In genomic region chr2:46525223-46525622, GRCm38 (mm10) we compare ENCODE assay signal across 15 mouse cellular contexts.
DNase-seq lines count a peak whose midpoint lies in the region; ATAC-seq and TF ChIP-seq lines count a peak whose summit lies in the region.
"Had no signal": no experiment of that assay in that cellular context is flagged by ENCODE, and none has a peak within 500 bp of the region (broad histone marks: within the 10 kb centered on the region; RNA-seq: fewer than 3 reads in every experiment).

No protein-coding gene starts in this region.

- H3K27me3 ChIP-seq in heart, embryonic 12.5 days (replicated peaks) = no peaks in the 10 kb centered on the region
- H3K27me3 ChIP-seq in kidney, postnatal 0 days (ENCODE audit: insufficient read depth, low read length) = no peaks in the 10 kb centered on the region
- H3K27me3 ChIP-seq in splenic B cell, adult 2 months (ENCODE audit: control insufficient read depth, insufficient read depth, low read length, poor library complexity, severe bottlenecking) = no peaks in the 10 kb centered on the region
- H3K27me3 ChIP-seq in liver, embryonic 11.5 days (replicated peaks; ENCODE audit: control insufficient read depth, insufficient read depth, low read length) = no peaks in the 10 kb centered on the region
- H3K27me3 ChIP-seq: embryonic facial prominence, embryonic 12.5 days; intestine, embryonic 15.5 days; limb, embryonic 15.5 days had no signal

- peaks cover 8% of the 10 kb centered on the region for H3K4me1 ChIP-seq in heart, embryonic 12.5 days (replicated peaks)
- H3K4me1 ChIP-seq in kidney, postnatal 0 days (replicated peaks; ENCODE audit: insufficient read depth, low read length) = peaks cover 8% of the 10 kb centered on the region; the same call in 1 of the 2 replicates
- H3K4me1 ChIP-seq in liver, embryonic 11.5 days (replicated peaks; ENCODE audit: control insufficient read depth, insufficient read depth, low read length) = no peaks in the 10 kb centered on the region
- H3K4me1 ChIP-seq: embryonic facial prominence, embryonic 12.5 days; intestine, embryonic 15.5 days; limb, embryonic 15.5 days had no signal

- no peak for DNase-seq in heart, adult 18-20 months
- DNase-seq in kidney, postnatal 0 days (ENCODE audit: low spot score) = peak; percentile 39
- no peak for DNase-seq in kidney, adult 8-10 months
- peak; percentile 60 for DNase-seq in splenic B cell, adult 2 months (ENCODE audit: low read depth, low spot score)
- no peak for DNase-seq in ovary, adult 18-20 months (ENCODE audit: low spot score)
- no peak for DNase-seq in liver, embryonic 11.5 days (ENCODE audit: low spot score)
- DNase-seq: adrenal gland, postnatal 10 days; cerebellum, adult 9-11 months; thymus, postnatal 36 days had no signal

- H3K4me2 ChIP-seq in heart, embryonic 12.5 days = no peak overlapping the region
- no peak overlapping the region for H3K4me2 ChIP-seq in kidney, postnatal 0 days (ENCODE audit: low read length)
- no peak overlapping the region for H3K4me2 ChIP-seq in liver, embryonic 11.5 days
- H3K4me2 ChIP-seq: embryonic facial prominence, embryonic 12.5 days; intestine, embryonic 15.5 days; limb, embryonic 15.5 days had no signal

- 47% methylated on average over 4 of the region's 4 CpGs for WGBS in heart, embryonic 12.5 days
- 17% methylated on average over 4 of the region's 4 CpGs for WGBS in kidney, postnatal 0 days
- WGBS in liver, embryonic 11.5 days = 31% methylated on average over 4 of the region's 4 CpGs

- H3K9me3 ChIP-seq in heart, embryonic 12.5 days (replicated peaks) = no peaks in the 10 kb centered on the region
- H3K9me3 ChIP-seq in kidney, postnatal 0 days (replicated peaks; ENCODE audit: low read length) = no peaks in the 10 kb centered on the region
- no peaks in the 10 kb centered on the region for H3K9me3 ChIP-seq in liver, embryonic 11.5 days (ENCODE audit: control insufficient read depth, low read length)
- H3K9me3 ChIP-seq: embryonic facial prominence, embryonic 12.5 days; intestine, embryonic 15.5 days; limb, embryonic 15.5 days had no signal

- no peak for TF ChIP-seq CTCF in kidney, postnatal 0 days (IDR thresholded peaks at IDR 0.05; ENCODE audit: low read depth)

- no peak; the same call in 1 of the 2 replicates for ATAC-seq in heart, embryonic 12.5 days (ENCODE audit: insufficient number of reproducible peaks, low FRiP score)
- peak; percentile 73; the same call in 1 of the 2 replicates for ATAC-seq in kidney, postnatal 0 days (replicated peaks; ENCODE audit: low FRiP score, low read depth)
- ATAC-seq in granulocyte monocyte progenitor cell, adult 5-6 weeks (replicated peaks; ENCODE audit: poor library complexity, severe bottlenecking) = peak; percentile 20; the same call in 1 of the 2 replicates
- ATAC-seq in liver, embryonic 11.5 days (replicated peaks; ENCODE audit: low FRiP score) = no peak
- ATAC-seq: intestine, embryonic 15.5 days had no signal

- H3K9ac ChIP-seq in heart, embryonic 12.5 days = no peak overlapping the region
- H3K9ac ChIP-seq in kidney, postnatal 0 days (ENCODE audit: low read depth, low read length) = no peak overlapping the region
- H3K9ac ChIP-seq in liver, embryonic 11.5 days (ENCODE audit: low read depth, low read length) = no peak overlapping the region
- H3K9ac ChIP-seq: embryonic facial prominence, embryonic 12.5 days; intestine, embryonic 15.5 days; limb, embryonic 15.5 days had no signal

- peak overlapping the region; percentile 25; the same call in 1 of the 2 replicates for H3K27ac ChIP-seq in heart, embryonic 12.5 days (ENCODE audit: poor library complexity, severe bottlenecking)
- no peak overlapping the region for H3K27ac ChIP-seq in kidney, postnatal 0 days
- H3K27ac ChIP-seq in liver, embryonic 11.5 days (ENCODE audit: low read depth, low read length) = no peak overlapping the region
- H3K27ac ChIP-seq: embryonic facial prominence, embryonic 12.5 days; intestine, embryonic 15.5 days; limb, embryonic 15.5 days; stomach, postnatal 0 days had no signal

- H3K36me3 ChIP-seq in heart, embryonic 12.5 days = no peaks in the 10 kb centered on the region
- no peaks in the 10 kb centered on the region for H3K36me3 ChIP-seq in kidney, postnatal 0 days (ENCODE audit: insufficient read depth, low read length)
- no peaks in the 10 kb centered on the region for H3K36me3 ChIP-seq in splenic B cell, adult 2 months (ENCODE audit: control insufficient read depth, insufficient read depth, low read length, poor library complexity, severe bottlenecking)
- H3K36me3 ChIP-seq in liver, embryonic 11.5 days (ENCODE audit: control insufficient read depth, insufficient read depth, low read length) = no peaks in the 10 kb centered on the region
- H3K36me3 ChIP-seq: embryonic facial prominence, embryonic 12.5 days; intestine, embryonic 15.5 days; limb, embryonic 15.5 days had no signal

- no peak overlapping the region for H3K4me3 ChIP-seq in heart, embryonic 12.5 days
- H3K4me3 ChIP-seq in kidney, postnatal 0 days (replicated peaks; ENCODE audit: low read depth, low read length) = no peak overlapping the region
- H3K4me3 ChIP-seq in liver, embryonic 11.5 days (ENCODE audit: low read depth, low read length) = no peak overlapping the region
- H3K4me3 ChIP-seq: embryonic facial prominence, embryonic 12.5 days; intestine, embryonic 15.5 days; limb, embryonic 15.5 days had no signal

Comparison
In these comparisons a context has a peak if more than half of its experiments do, and no peak if none do; other contexts are left out.
1. DNase-seq: peak in kidney, postnatal 0 days (single experiment) and splenic B cell, adult 2 months (single experiment); none in heart, adult 18-20 months (0 of 2), kidney, adult 8-10 months (0 of 2), ovary, adult 18-20 months (single experiment) and liver, embryonic 11.5 days (single experiment).
2. ATAC-seq: peak in kidney, postnatal 0 days (single experiment) and granulocyte monocyte progenitor cell, adult 5-6 weeks (single experiment); none in heart, embryonic 12.5 days (single experiment) and liver, embryonic 11.5 days (single experiment).